Mouse (Mus musculus) lung, adult 2 months (tissue): Measurements from ENCODE around the gene Hexim2.

ENCODE experiments used
- CTCF ChIP-seq: fragments of 200-500 bp; IDR thresholded peaks from 2 replicates; pipeline ENCODE4 v1.5.1; 2011; ENCODE audit warnings: mild to moderate bottlenecking, low read length, control low read depth; ENCODE audit not compliant: insufficient read depth
- POLR2A ChIP-seq: fragments of 200-500 bp; IDR thresholded peaks from 2 replicates; pipeline ENCODE4 v1.6.1; 2011; ENCODE audit warnings: low read depth, mild to moderate bottlenecking, control low read depth, low read length, borderline replicate concordance; ENCODE audit errors: extremely low read depth

GRCm38 (mm10) chr11:103174411-103174832 lies 42.2 kb downstream of the Hexim2 start:
- TF ChIP-seq CTCF (no peak), POLR2A (no peak)
